Mouse (Mus musculus): ENCODE data around the gene Rptor. TPM values are rescaled to one million over a fixed set of nuclear protein-coding genes. Genes with fewer than 3 reads are reported as not detected.

Gene Rptor
- polyA plus RNA-seq, 1 experiment from 2014 or later, result 19.2 TPM

GRCm38 (mm10) chr11:119630329-119630728 is 27.6 kb downstream of the Rptor start:
- ATAC-seq (replicated peaks; ENCODE audit: low FRiP score) (no peak), DNase-seq (ENCODE audit: low spot score) (no peak)
- no peaks in the 10 kb centered on the region for H3K9me3 ChIP-seq (ENCODE audit: control insufficient read depth, low read length)
- 82% methylated on average over 5 of the region's 5 CpGs for WGBS
- no peak overlapping the region for H3K4me2 ChIP-seq (ENCODE audit: low read depth, low read length, severe bottlenecking)
- H3K36me3 ChIP-seq (ENCODE audit: control insufficient read depth, insufficient read depth, low read length), result no peaks in the 10 kb centered on the region
- no peaks in the 10 kb centered on the region for H3K27me3 ChIP-seq (ENCODE audit: control insufficient read depth, insufficient read depth, low read length)
- H3K4me1 ChIP-seq (replicated peaks; ENCODE audit: control insufficient read depth, insufficient read depth, low read length), result 0 out of 2 replicates have a peak, but pooled peaks cover 1% of the 10 kb centered on the region
- H3K9ac ChIP-seq (ENCODE audit: low read length), result no peak overlapping the region
- no peak overlapping the region for H3K4me3 ChIP-seq (ENCODE audit: low read depth, low read length)
- no peak overlapping the region for H3K27ac ChIP-seq (ENCODE audit: low read depth, low read length)

DNA sequence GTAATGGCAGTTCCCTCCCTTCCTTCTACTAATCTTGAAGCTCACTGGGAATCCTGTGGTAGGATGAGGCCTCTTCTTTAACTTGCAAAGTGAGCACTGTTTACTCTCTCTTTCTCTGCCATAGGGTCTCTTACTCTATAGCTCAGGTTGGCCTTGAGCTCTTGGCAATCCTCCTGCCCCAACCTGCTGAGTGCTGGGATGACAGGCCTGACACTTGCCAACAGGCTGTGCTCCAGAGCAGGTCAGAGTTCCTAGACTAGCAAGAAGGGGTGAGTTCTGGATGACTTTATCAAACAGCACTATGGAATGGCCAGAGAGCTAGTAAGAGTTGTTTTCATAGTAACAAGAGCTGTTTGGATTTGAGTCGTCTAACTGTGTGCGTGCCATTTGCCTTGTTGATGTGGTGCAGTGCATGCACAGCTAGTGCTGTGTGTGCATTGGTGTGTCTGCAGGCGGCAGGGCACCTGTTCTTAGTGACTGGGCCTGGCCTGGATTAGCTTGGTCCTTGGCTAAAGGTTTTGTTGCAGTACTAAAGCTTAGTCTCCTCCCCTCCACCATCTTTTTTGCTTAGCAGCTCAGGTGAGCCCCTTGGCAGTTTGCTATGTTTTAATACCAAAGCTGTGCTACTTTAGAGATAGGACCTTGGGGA is 28.6 kb downstream of the Rptor start:
- Histone ChIP-seq H3K27ac (ENCODE audit: low read depth, low read length) (no peak overlapping the region), H3K36me3 (ENCODE audit: control insufficient read depth, insufficient read depth, low read length) (no peaks in the 10 kb centered on the region), H3K4me1 (replicated peaks; ENCODE audit: control insufficient read depth, insufficient read depth, low read length) (0 out of 2 replicates have a peak, but pooled peaks cover 1% of the 10 kb centered on the region), H3K27me3 (ENCODE audit: control insufficient read depth, insufficient read depth, low read length) (no peaks in the 10 kb centered on the region), H3K9me3 (ENCODE audit: control insufficient read depth, low read length) (no peaks in the 10 kb centered on the region), H3K9ac (ENCODE audit: low read length) (no peak overlapping the region), H3K4me2 (ENCODE audit: low read depth, low read length, severe bottlenecking) (no peak overlapping the region), H3K4me3 (ENCODE audit: low read depth, low read length) (no peak overlapping the region)
- WGBS, result 71% methylated on average over 3 of the region's 3 CpGs
- ATAC-seq (replicated peaks; ENCODE audit: low FRiP score) (no peak), DNase-seq (ENCODE audit: low spot score) (no peak)

DNA sequence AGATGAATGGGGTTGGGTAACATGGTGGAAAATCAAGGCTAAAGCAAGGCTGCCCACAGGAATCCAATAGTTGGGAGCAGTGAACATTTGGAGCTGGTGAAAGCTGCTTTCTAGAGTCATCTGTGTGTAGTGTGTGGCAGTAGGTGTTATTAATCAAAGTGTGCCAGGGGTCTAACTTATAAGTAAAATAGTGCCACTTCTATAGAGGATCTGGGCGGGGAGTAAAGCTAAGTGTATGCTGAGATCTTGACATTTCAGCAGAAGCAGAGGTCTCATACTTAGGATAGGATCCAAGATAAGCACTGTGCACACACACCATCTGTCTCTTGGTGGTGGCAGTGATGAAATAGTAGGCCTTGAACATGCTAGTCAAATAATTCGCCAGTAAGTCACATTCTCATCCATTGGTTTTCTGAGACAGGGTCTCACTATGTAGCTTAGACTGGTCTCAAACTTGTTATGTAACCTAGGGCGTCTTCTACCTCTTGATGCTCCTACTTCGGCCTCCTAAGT is 33.7 kb downstream of the Rptor start:
- no peak for ATAC-seq (replicated peaks; ENCODE audit: low FRiP score)
- no peak overlapping the region for H3K4me3 ChIP-seq (ENCODE audit: low read depth, low read length)
- no peak for DNase-seq (ENCODE audit: low spot score)
- no peak overlapping the region for H3K4me2 ChIP-seq (ENCODE audit: low read depth, low read length, severe bottlenecking)
- WGBS, result 90% methylated on average over 4 of the region's 4 CpGs
- no peaks in the 10 kb centered on the region for H3K27me3 ChIP-seq (ENCODE audit: control insufficient read depth, insufficient read depth, low read length)
- no peak overlapping the region for H3K27ac ChIP-seq (ENCODE audit: low read depth, low read length)
- H3K4me1 ChIP-seq (replicated peaks; ENCODE audit: control insufficient read depth, insufficient read depth, low read length), result peaks cover 1% of the 10 kb centered on the region; the same call in 1 of the 2 replicates
- no peaks in the 10 kb centered on the region for H3K9me3 ChIP-seq (ENCODE audit: control insufficient read depth, low read length)
- H3K9ac ChIP-seq (ENCODE audit: low read length), result no peak overlapping the region
- no peaks in the 10 kb centered on the region for H3K36me3 ChIP-seq (ENCODE audit: control insufficient read depth, insufficient read depth, low read length)

GRCm38 (mm10) chr11:119637519-119637918 is 34.8 kb downstream of the Rptor start:
- 84% methylated on average over 6 of the region's 6 CpGs for WGBS
- no peak overlapping the region for H3K27ac ChIP-seq (ENCODE audit: low read depth, low read length)
- ATAC-seq (replicated peaks; ENCODE audit: low FRiP score) (no peak), DNase-seq (ENCODE audit: low spot score) (no peak)
- H3K27me3 ChIP-seq (ENCODE audit: control insufficient read depth, insufficient read depth, low read length), result no peaks in the 10 kb centered on the region
- no peaks in the 10 kb centered on the region for H3K9me3 ChIP-seq (ENCODE audit: control insufficient read depth, low read length)
- H3K4me3 ChIP-seq (ENCODE audit: low read depth, low read length), result no peak overlapping the region
- H3K4me2 ChIP-seq (ENCODE audit: low read depth, low read length, severe bottlenecking), result no peak overlapping the region
- H3K4me1 ChIP-seq (replicated peaks; ENCODE audit: control insufficient read depth, insufficient read depth, low read length), result peaks cover 1% of the 10 kb centered on the region; the same call in 1 of the 2 replicates
- H3K36me3 ChIP-seq (ENCODE audit: control insufficient read depth, insufficient read depth, low read length), result no peaks in the 10 kb centered on the region
- no peak overlapping the region for H3K9ac ChIP-seq (ENCODE audit: low read length)

DNA sequence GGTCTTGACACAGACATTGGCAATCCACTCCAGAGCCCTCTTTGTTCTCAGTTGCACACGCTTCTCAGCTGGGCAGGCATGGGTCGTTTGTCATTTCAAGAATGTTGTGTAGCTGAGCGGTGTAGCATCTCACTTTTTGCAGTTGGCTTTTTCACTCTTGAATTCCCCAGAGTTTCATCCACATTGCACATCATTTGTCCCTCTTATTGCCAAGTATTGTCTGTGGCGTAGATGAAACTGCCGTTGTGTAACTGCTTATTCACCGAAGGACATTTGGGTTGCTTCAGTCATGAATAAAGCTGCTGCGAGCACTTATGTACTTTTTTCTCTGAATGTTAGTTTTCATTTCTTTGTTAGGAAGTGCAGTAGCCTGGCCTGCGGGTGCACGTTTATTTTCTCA is 37.8 kb downstream of the Rptor start:
- Histone ChIP-seq H3K4me3 (ENCODE audit: low read depth, low read length) (no peak overlapping the region), H3K9me3 (ENCODE audit: control insufficient read depth, low read length) (no peaks in the 10 kb centered on the region), H3K36me3 (ENCODE audit: control insufficient read depth, insufficient read depth, low read length) (no peaks in the 10 kb centered on the region), H3K4me1 (replicated peaks; ENCODE audit: control insufficient read depth, insufficient read depth, low read length) (peaks cover 4% of the 10 kb centered on the region), H3K4me2 (ENCODE audit: low read depth, low read length, severe bottlenecking) (no peak overlapping the region), H3K27ac (ENCODE audit: low read depth, low read length) (no peak overlapping the region), H3K9ac (ENCODE audit: low read length) (no peak overlapping the region), H3K27me3 (ENCODE audit: control insufficient read depth, insufficient read depth, low read length) (no peaks in the 10 kb centered on the region)
- 82% methylated on average over 9 of the region's 9 CpGs for WGBS
- no peak for ATAC-seq (replicated peaks; ENCODE audit: low FRiP score)
- DNase-seq (ENCODE audit: low spot score), result no peak

DNA sequence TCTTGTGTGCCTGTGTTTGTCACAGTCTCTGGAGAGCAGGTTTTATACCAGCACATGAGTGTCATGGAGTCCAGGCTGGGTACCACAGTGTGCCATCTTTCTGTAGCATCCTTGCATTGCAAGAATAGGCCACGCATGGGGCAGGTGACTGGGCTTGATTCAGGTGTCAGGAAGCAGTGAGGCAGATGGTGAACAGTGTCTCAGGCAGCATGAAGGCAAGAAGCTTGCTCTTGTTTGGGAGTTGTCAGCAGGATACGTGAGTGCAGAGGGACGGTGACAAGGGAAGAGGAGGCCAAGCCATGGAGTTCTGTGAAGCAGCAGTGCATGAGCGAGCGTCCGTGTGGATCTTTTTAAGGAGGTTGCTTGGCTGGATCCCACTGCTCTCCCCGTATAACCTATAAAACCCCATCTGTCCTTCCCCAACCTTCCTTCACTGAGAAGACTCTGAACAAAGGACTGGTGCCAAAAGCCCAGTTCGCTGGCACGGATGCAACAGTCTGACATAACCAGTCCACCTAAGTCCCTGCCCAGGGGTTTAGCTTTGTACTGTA is 39.2 kb downstream of the Rptor start:
- DNase-seq (ENCODE audit: low spot score) (no peak), ATAC-seq (replicated peaks; ENCODE audit: low FRiP score) (no peak)
- no peak overlapping the region for H3K9ac ChIP-seq (ENCODE audit: low read length)
- peaks cover 4% of the 10 kb centered on the region for H3K4me1 ChIP-seq (replicated peaks; ENCODE audit: control insufficient read depth, insufficient read depth, low read length)
- H3K4me3 ChIP-seq (ENCODE audit: low read depth, low read length), result no peak overlapping the region
- H3K36me3 ChIP-seq (ENCODE audit: control insufficient read depth, insufficient read depth, low read length), result no peaks in the 10 kb centered on the region
- H3K9me3 ChIP-seq (ENCODE audit: control insufficient read depth, low read length), result no peaks in the 10 kb centered on the region
- 86% methylated on average over 9 of the region's 9 CpGs for WGBS
- no peak overlapping the region for H3K27ac ChIP-seq (ENCODE audit: low read depth, low read length)
- no peaks in the 10 kb centered on the region for H3K27me3 ChIP-seq (ENCODE audit: control insufficient read depth, insufficient read depth, low read length)
- no peak overlapping the region for H3K4me2 ChIP-seq (ENCODE audit: low read depth, low read length, severe bottlenecking)

DNA sequence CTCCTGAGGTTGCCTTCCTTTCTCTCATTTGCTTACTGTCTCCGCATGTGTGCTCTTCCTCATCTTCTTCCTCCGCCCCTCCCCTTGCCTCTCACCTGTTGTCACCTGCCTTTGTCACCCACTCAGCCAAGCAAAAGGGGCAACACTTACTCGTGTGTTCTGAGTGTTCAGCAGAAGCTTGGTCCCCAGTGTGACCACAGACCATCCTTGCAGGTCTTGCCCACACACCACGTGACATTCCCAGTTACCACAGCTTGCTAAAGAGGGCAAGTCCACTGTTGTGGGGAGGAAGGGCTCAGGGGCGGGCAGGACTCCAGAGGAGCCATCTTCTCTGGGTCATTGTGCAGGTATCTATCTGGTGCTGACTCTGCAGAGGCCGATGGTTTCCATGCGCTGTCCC is 40.6 kb downstream of the Rptor start:
- ATAC-seq (replicated peaks; ENCODE audit: low FRiP score), result no peak
- peaks cover 4% of the 10 kb centered on the region for H3K4me1 ChIP-seq (replicated peaks; ENCODE audit: control insufficient read depth, insufficient read depth, low read length)
- no peak overlapping the region for H3K9ac ChIP-seq (ENCODE audit: low read length)
- no peak for DNase-seq (ENCODE audit: low spot score)
- no peaks in the 10 kb centered on the region for H3K27me3 ChIP-seq (ENCODE audit: control insufficient read depth, insufficient read depth, low read length)
- H3K36me3 ChIP-seq (ENCODE audit: control insufficient read depth, insufficient read depth, low read length), result no peaks in the 10 kb centered on the region
- no peak overlapping the region for H3K4me2 ChIP-seq (ENCODE audit: low read depth, low read length, severe bottlenecking)
- WGBS, result 90% methylated on average over 7 of the region's 7 CpGs
- no peak overlapping the region for H3K27ac ChIP-seq (ENCODE audit: low read depth, low read length)
- no peak overlapping the region for H3K4me3 ChIP-seq (ENCODE audit: low read depth, low read length)
- no peaks in the 10 kb centered on the region for H3K9me3 ChIP-seq (ENCODE audit: control insufficient read depth, low read length)

DNA sequence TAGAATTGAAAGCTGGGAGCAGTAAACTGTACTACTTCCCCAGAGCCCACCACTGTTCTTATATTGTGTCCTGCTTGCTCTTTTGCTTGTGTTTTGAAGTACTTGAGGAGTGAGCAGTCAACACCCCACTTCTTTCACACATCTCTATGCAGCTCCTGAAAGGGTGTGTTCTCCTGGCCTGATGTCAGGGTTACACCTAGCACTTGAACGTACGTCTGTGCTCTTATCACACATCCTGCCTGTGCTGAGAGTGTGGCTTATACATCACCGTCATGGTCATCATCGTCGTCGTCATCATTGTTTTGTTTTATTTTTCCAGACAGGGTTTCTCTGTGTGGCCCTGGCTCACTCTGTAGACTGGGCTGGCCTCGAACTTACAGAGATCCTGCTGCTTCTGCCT is 41.4 kb downstream of the Rptor start:
- Histone ChIP-seq H3K4me1 (replicated peaks; ENCODE audit: control insufficient read depth, insufficient read depth, low read length) (peaks cover 4% of the 10 kb centered on the region), H3K27me3 (ENCODE audit: control insufficient read depth, insufficient read depth, low read length) (no peaks in the 10 kb centered on the region), H3K9ac (ENCODE audit: low read length) (no peak overlapping the region), H3K4me3 (ENCODE audit: low read depth, low read length) (no peak overlapping the region), H3K4me2 (ENCODE audit: low read depth, low read length, severe bottlenecking) (no peak overlapping the region), H3K9me3 (ENCODE audit: control insufficient read depth, low read length) (no peaks in the 10 kb centered on the region), H3K27ac (ENCODE audit: low read depth, low read length) (no peak overlapping the region), H3K36me3 (ENCODE audit: control insufficient read depth, insufficient read depth, low read length) (no peaks in the 10 kb centered on the region)
- ATAC-seq (replicated peaks; ENCODE audit: low FRiP score), result no peak
- WGBS, result 85% methylated on average over 7 of the region's 7 CpGs
- no peak for DNase-seq (ENCODE audit: low spot score)

Measured in forebrain, embryonic 11.5 days (tissue).